Mouse (Mus musculus) ovary, postnatal 10 days (tissue): ENCODE data around the gene Duox2.
A peak's percentile ranks its signal among the peaks of the same experiment; 100 is the strongest.
"Not testable (repeated sequence)": the region's sequence is repeated elsewhere in the genome, so short reads cannot be mapped to it uniquely, and the experiment has no call there.

Experiments used
- DNase-seq: peaks from one replicate; pipeline ENCODE4 v3.0.0; 2022; ENCODE audit warnings: low spot score

Duox2 gene

GRCm38 (mm10) chr2:122298096-122298499 lies at the start of gene Duox2:
Duox2 (minus strand) TSS chr2:122298449.
- no peak for DNase-seq

DNA sequence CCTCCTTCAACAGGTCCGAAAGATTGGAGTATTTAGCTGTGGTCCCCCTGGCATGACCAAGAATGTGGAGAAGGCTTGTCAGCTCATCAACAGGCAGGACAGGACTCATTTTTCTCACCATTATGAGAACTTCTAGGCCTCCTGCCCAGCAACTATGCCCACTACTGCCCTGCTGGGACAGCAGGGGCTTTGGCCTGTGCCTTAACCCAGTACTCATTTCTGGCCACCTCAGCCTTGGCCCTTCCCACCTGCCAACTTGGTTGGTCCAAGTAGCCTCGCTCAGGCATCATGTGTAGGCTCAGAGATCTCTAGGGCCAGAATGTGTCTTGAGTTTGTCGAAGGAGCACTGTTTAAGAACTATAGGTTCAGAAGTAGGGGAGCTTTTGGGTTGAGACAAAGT lies 49.0 kb upstream of the Duox2 start:
- no peak for DNase-seq

GRCm38 (mm10) chr2:122346164-122346563 lies 47.9 kb upstream of the Duox2 start:
- DNase-seq: not testable (repeated sequence)

DNA sequence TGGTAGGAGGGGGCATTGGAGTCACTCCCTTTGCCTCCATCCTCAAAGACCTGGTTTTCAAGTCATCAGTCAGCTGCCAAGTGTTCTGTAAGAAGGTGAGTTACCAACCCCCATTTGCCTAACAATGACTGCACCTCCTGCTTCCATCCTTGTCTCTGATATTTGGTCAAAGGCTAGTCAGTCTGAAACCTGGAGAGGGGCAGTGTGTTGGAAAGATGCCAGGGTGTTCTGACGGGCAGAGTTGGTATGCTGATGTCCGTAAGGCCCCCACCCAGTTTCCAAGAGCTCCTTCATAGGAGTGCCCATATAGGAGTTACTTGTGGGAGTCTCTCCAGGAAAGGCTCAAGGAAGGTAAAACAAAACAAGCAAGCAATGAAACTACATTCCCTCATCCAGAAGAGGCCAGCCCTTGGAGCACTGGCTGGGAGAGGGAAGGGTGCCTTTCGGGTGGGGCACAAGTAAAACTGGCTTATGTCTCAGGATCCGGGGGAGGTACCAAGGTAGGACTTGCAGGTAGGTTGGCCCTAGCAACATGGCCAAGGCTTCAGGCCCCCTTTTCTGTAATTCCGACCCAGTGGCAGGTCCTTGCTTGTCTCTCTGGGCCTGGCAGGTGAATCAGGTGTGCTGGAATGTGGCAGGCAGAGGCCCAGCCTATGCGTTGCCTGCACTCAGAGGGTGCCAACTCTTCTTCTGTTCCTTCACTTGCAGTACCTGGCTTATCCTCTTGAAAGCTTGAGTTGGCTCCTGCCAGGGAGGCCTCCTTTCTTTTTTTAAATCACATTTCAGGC lies 47.1 kb upstream of the Duox2 start:
- no peak for DNase-seq

DNA sequence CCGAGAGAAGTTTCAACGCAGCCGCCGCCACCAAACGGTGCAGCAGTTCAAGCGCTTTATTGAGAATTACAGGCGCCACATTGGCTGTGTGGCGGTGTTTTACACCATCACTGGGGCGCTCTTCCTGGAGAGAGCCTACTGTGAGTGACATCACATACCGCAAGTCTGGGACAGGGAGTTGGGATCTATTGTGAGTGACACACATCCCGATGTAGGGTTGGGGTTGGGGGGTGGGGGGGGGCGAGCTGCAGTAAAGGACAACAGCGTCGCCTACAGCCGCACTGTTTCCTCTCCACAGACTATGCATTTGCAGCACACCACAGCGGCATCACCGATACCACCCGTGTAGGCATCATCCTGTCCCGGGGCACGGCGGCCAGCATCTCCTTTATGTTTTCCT lies 39.0 kb upstream of the Duox2 start:
- DNase-seq: no peak

DNA sequence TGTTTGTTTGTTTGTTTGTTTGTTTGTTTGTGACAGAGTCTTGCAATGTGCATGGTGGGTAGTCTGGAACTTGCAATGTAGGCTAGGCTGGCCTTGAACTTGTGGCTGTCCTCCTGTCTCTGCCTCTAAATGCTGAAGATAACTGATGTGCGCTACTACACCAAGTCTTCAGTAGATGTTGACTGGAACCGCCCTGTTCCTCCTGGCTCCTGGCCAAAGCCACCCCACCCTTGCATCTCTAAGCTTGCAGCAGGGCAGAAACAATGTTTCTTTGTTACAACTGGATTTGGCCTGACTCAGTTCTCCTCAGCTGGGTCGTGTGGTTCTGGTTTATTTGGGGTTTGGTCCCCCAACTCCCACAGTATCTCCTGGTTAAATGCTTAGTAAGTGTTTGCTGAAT lies 35.9 kb upstream of the Duox2 start:
- DNase-seq: no peak

DNA sequence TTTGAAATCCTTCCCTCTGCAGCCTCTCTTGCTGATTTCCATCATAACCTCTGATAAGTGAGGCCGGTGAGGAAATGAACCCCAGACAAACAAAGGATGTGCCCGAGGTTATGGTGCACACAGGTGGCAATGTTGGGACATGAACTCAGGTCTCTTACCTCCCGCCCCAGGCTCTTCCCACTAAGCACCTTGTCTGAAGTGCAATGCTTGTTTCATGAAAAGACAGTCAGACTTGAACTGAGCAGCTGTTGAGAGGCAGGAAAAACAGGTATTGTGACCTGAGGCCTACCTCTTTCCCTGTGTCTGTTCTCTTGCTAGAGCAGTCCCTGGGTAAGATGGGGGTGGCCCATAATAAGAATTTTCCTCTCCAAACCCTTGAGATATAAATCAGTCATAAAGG lies 34.0 kb upstream of the Duox2 start:
- no peak for DNase-seq

DNA sequence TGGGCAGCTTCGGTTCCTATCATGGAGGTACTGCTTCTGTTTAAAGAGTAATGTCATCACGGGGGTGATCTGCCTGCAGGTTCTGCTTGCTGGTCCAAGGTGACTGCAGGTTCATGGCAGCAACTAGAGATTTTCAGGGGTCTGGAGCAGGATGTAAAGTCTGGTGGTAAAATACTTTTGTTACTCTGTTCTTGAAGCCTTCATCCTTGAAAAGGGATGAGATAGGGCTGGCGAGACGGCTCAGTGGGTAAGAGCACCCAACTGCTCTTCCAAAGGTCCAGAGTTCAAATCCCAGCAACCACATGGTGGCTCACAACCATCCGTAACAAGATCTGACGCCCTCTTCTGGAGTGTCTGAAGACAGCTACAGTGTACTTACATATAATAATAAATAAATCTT lies 32.1 kb upstream of the Duox2 start:
- DNase-seq: not testable (repeated sequence)

GRCm38 (mm10) chr2:122327986-122328385 lies 29.7 kb upstream of the Duox2 start:
- DNase-seq: no peak

GRCm38 (mm10) chr2:122325361-122325760 lies 27.1 kb upstream of the Duox2 start:
- DNase-seq: no peak

GRCm38 (mm10) chr2:122324586-122324985 lies 26.3 kb upstream of the Duox2 start:
- no peak for DNase-seq

- no peak for DNase-seq
Observed at GRCm38 (mm10) chr2:122323960-122324359, 25.7 kb upstream of the Duox2 start.

DNA sequence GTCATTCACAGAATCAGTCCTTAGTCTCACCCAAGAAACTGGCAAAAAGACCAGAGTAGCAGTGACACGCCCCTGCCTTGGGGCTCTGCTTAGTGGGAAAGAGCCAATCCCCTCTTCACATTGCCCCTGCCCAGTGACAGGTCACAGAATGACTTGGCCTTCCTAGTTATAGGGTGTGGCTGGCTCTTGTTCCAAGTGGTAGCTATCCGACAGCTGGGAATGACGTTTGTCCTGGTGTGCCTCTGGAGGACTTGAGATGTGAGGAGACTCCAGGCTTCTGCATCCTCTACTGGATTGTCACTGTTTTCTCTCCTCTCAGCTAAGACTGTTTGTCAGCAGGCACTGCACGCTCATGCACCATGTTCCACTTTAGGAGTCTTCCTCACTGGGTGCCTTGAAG lies 19.1 kb upstream of the Duox2 start:
- no peak for DNase-seq

GRCm38 (mm10) chr2:122315372-122315771 lies 17.1 kb upstream of the Duox2 start, which contains the start of gene Duox1:
Duox1 (plus strand) TSS chr2:122315672.
- no peak for DNase-seq

- no peak for DNase-seq
Observed at GRCm38 (mm10) chr2:122313536-122313935, 15.3 kb upstream of the Duox2 start, which contains the start of gene Duoxa1. Duoxa1 (minus strand) TSS chr2:122313730.

GRCm38 (mm10) chr2:122312722-122313417 lies 14.6 kb upstream of the Duox2 start:
- DNase-seq: peak; percentile 41

GRCm38 (mm10) chr2:122311561-122311960 lies 13.3 kb upstream of the Duox2 start:
- DNase-seq: no peak

DNA sequence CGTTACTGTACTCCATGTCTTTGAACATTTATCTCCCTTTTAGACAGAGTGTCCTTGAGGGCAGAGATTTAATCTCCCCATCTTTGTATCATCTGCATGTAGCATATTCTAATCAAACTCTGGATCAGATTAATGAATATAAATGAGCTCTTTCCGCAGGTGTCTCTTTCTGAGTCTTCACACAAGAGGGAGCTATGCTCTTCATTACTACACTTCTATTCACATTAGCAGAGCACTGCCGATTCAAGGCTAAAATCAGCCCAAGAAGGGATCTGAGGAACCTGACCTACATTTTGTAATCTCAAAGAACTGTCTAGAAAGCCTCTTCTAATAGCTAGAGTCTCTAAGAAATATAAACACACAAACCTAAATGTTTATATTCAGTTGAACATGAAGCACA lies 11.4 kb upstream of the Duox2 start:
- no peak for DNase-seq

DNA sequence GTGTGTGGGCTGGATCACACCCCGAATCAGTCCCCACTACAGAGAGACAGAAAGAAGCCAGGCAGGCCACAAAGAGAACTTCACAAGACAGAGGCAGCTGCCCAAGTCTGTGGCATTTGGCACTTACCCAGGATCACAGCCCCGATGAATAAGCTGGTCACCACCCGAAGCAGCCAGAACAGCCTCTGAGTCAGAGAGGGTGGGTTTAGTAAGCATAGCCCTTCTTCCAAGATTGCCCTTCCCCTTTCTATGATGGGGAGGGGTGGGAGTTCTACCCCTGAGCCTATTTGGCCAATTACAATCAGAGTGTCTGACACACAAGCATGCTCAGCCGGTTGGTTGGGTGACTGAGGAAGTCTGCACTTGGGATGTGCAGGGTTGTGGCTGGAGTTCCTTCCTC lies 7.9 kb upstream of the Duox2 start:
- DNase-seq: no peak

DNA sequence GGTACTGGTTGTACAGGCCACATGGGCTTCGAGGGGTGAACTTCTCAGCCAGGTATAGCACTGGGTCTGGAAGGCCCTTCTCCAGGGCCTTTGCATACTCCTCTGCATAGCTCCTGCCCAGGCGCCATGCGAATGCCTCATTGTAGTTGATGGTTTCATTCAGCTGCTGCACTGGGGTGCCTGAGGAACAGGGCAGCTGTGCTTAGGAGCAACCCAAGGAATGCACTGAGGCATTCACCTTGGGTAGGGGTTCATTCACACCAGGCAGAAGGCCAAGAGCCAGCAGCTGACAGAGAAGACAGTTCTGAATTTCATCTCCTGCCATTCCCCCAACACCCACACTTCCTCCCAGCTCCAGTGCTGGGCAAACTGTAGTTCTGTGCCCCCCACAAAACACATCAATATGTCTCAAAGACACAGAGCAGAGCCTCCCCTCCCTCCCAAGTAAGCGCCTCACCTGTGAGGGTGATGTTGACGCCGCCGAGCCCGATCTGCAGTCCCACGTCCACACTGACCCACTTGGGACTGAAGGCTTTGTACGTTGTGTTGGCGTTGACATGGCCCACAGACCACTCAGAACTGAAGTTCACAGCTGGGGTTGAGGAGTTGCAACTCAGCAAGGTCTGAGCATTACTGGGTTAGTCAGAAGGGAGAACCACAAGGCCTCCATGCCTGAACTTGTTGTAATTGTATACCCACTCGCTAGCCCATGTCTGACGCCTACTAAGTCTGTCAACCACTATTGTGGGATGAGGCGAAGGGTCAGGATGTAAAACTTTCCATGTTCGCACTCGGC lies 7.0 kb upstream of the Duox2 start:
- no peak for DNase-seq

DNA sequence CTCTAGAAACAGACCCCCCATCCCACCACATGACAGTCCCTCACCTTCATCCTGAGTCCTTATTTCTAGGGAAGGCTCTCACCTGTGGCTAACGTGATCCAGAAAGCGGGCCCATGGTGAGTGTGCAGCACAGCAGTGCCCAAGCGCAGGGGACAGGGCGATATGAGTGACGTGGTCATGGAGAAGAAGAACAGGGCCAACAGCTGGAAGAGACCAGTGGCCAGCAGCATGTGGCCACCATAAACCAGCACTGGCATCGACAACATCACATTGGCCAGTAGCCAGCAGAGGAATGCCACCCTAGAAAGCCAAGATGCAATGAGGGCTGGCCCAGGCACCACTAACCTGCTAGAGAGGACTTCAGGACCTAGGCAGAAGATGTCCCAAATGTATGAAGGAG lies 6.3 kb upstream of the Duox2 start:
- DNase-seq: no peak

GRCm38 (mm10) chr2:122302574-122303241 lies 4.5 kb upstream of the Duox2 start:
- DNase-seq: no peak
